Mouse (Mus musculus): ENCODE results near the gene Angptl2. TPM values are rescaled to one million over a fixed set of nuclear protein-coding genes. Genes with fewer than 3 reads are reported as not detected.

Gene Angptl2
- polyA plus RNA-seq, 1 experiment from 2014 or later, result 27.0 TPM

- no peak overlapping the region for H3K27ac ChIP-seq (ENCODE audit: low read depth, low read length)
- no peaks in the 10 kb centered on the region for H3K27me3 ChIP-seq (ENCODE audit: control insufficient read depth, insufficient read depth, low read length)
- WGBS, result 73% methylated on average over 2 of the region's 2 CpGs
- no peak overlapping the region for H3K4me3 ChIP-seq (ENCODE audit: low read length)
- no peak overlapping the region for H3K9ac ChIP-seq (ENCODE audit: low read depth, low read length)
- ATAC-seq (ENCODE audit: low FRiP score, low TSS enrichment), result no peak
- no peak overlapping the region for H3K4me2 ChIP-seq (replicated peaks; ENCODE audit: low read depth, low read length)
- H3K9me3 ChIP-seq (ENCODE audit: control insufficient read depth, low read length), result no peaks in the 10 kb centered on the region
- peaks cover 6% of the 10 kb centered on the region; the same call in 1 of the 2 replicates for H3K4me1 ChIP-seq (ENCODE audit: control insufficient read depth, insufficient read depth, low read length)
- no peaks in the 10 kb centered on the region for H3K36me3 ChIP-seq (ENCODE audit: control insufficient read depth, insufficient read depth, low read length)
These were observed 28.0 kb upstream of the Angptl2 start for GRCm38 (mm10) chr2:33187874-33188273.

- H3K4me2 ChIP-seq (replicated peaks; ENCODE audit: low read depth, low read length), result no peak overlapping the region
- WGBS, result 58% methylated on average over 6 of the region's 6 CpGs
- H3K36me3 ChIP-seq (ENCODE audit: control insufficient read depth, insufficient read depth, low read length), result no peaks in the 10 kb centered on the region
- peak; percentile 30; the same call in 1 of the 2 replicates for ATAC-seq (ENCODE audit: low FRiP score, low TSS enrichment)
- no peak overlapping the region for H3K27ac ChIP-seq (ENCODE audit: low read depth, low read length)
- H3K4me1 ChIP-seq (ENCODE audit: control insufficient read depth, insufficient read depth, low read length), result peaks cover 6% of the 10 kb centered on the region; the same call in 1 of the 2 replicates
- H3K9me3 ChIP-seq (ENCODE audit: control insufficient read depth, low read length), result no peaks in the 10 kb centered on the region
- no peak overlapping the region for H3K4me3 ChIP-seq (ENCODE audit: low read length)
- no peak overlapping the region for H3K9ac ChIP-seq (ENCODE audit: low read depth, low read length)
- no peaks in the 10 kb centered on the region for H3K27me3 ChIP-seq (ENCODE audit: control insufficient read depth, insufficient read depth, low read length)
These were observed 26.8 kb upstream of the Angptl2 start for GRCm38 (mm10) chr2:33188925-33189670.

- no peaks in the 10 kb centered on the region for H3K27me3 ChIP-seq (ENCODE audit: control insufficient read depth, insufficient read depth, low read length)
- H3K4me1 ChIP-seq (ENCODE audit: control insufficient read depth, insufficient read depth, low read length), result peaks cover 6% of the 10 kb centered on the region; the same call in 1 of the 2 replicates
- WGBS, result 96% methylated on average over 3 of the region's 3 CpGs
- H3K9ac ChIP-seq (ENCODE audit: low read depth, low read length), result no peak overlapping the region
- no peaks in the 10 kb centered on the region for H3K36me3 ChIP-seq (ENCODE audit: control insufficient read depth, insufficient read depth, low read length)
- H3K9me3 ChIP-seq (ENCODE audit: control insufficient read depth, low read length), result no peaks in the 10 kb centered on the region
- no peak overlapping the region for H3K4me3 ChIP-seq (ENCODE audit: low read length)
- H3K27ac ChIP-seq (ENCODE audit: low read depth, low read length), result no peak overlapping the region
- H3K4me2 ChIP-seq (replicated peaks; ENCODE audit: low read depth, low read length), result no peak overlapping the region
- ATAC-seq (ENCODE audit: low FRiP score, low TSS enrichment), result no peak
These were observed 25.9 kb upstream of the Angptl2 start for GRCm38 (mm10) chr2:33189976-33190375.

GRCm38 (mm10) chr2:33200368-33201068, 15.4 kb upstream of the Angptl2 start:
- H3K9me3 ChIP-seq (ENCODE audit: control insufficient read depth, low read length), result no peaks in the 10 kb centered on the region
- WGBS, result 63% methylated on average over 14 of the region's 14 CpGs
- H3K9ac ChIP-seq (ENCODE audit: low read depth, low read length), result peak overlapping the region; percentile 13; the same call in 1 of the 2 replicates
- H3K36me3 ChIP-seq (ENCODE audit: control insufficient read depth, insufficient read depth, low read length), result no peaks in the 10 kb centered on the region
- 0 out of 2 replicates have a peak, but pooled peaks cover 3% of the 10 kb centered on the region for H3K4me1 ChIP-seq (ENCODE audit: control insufficient read depth, insufficient read depth, low read length)
- no peaks in the 10 kb centered on the region for H3K27me3 ChIP-seq (ENCODE audit: control insufficient read depth, insufficient read depth, low read length)
- no peak for ATAC-seq (ENCODE audit: low FRiP score, low TSS enrichment)
- H3K27ac ChIP-seq (ENCODE audit: low read depth, low read length), result no peak overlapping the region
- no peak overlapping the region for H3K4me2 ChIP-seq (replicated peaks; ENCODE audit: low read depth, low read length)
- H3K4me3 ChIP-seq (ENCODE audit: low read length), result no peak overlapping the region

GRCm38 (mm10) chr2:33203284-33203683, 12.6 kb upstream of the Angptl2 start:
- H3K4me1 ChIP-seq (ENCODE audit: control insufficient read depth, insufficient read depth, low read length), result peaks cover 22% of the 10 kb centered on the region
- no peaks in the 10 kb centered on the region for H3K36me3 ChIP-seq (ENCODE audit: control insufficient read depth, insufficient read depth, low read length)
- 44% methylated on average over 6 of the region's 6 CpGs for WGBS
- no peak overlapping the region for H3K9ac ChIP-seq (ENCODE audit: low read depth, low read length)
- H3K4me3 ChIP-seq (ENCODE audit: low read length), result no peak overlapping the region
- H3K4me2 ChIP-seq (replicated peaks; ENCODE audit: low read depth, low read length), result no peak overlapping the region
- no peaks in the 10 kb centered on the region for H3K9me3 ChIP-seq (ENCODE audit: control insufficient read depth, low read length)
- H3K27me3 ChIP-seq (ENCODE audit: control insufficient read depth, insufficient read depth, low read length), result no peaks in the 10 kb centered on the region
- no peak overlapping the region for H3K27ac ChIP-seq (ENCODE audit: low read depth, low read length)
- no peak for ATAC-seq (ENCODE audit: low FRiP score, low TSS enrichment)

GRCm38 (mm10) chr2:33204980-33205379, 10.9 kb upstream of the Angptl2 start:
- Histone ChIP-seq H3K4me3 (ENCODE audit: low read length) (no peak overlapping the region), H3K4me1 (ENCODE audit: control insufficient read depth, insufficient read depth, low read length) (peaks cover 22% of the 10 kb centered on the region), H3K9ac (ENCODE audit: low read depth, low read length) (no peak overlapping the region), H3K4me2 (replicated peaks; ENCODE audit: low read depth, low read length) (no peak overlapping the region), H3K36me3 (ENCODE audit: control insufficient read depth, insufficient read depth, low read length) (no peaks in the 10 kb centered on the region), H3K27ac (ENCODE audit: low read depth, low read length) (no peak overlapping the region), H3K9me3 (ENCODE audit: control insufficient read depth, low read length) (no peaks in the 10 kb centered on the region), H3K27me3 (ENCODE audit: control insufficient read depth, insufficient read depth, low read length) (no peaks in the 10 kb centered on the region)
- no peak for ATAC-seq (ENCODE audit: low FRiP score, low TSS enrichment)
- WGBS, result 81% methylated on average over 5 of the region's 5 CpGs

- no peak for ATAC-seq (ENCODE audit: low FRiP score, low TSS enrichment)
- H3K36me3 ChIP-seq (ENCODE audit: control insufficient read depth, insufficient read depth, low read length), result no peaks in the 10 kb centered on the region
- H3K27me3 ChIP-seq (ENCODE audit: control insufficient read depth, insufficient read depth, low read length), result no peaks in the 10 kb centered on the region
- H3K4me2 ChIP-seq (replicated peaks; ENCODE audit: low read depth, low read length), result no peak overlapping the region
- H3K27ac ChIP-seq (ENCODE audit: low read depth, low read length), result no peak overlapping the region; the same call in 1 of the 2 replicates
- H3K9ac ChIP-seq (ENCODE audit: low read depth, low read length), result no peak overlapping the region
- peaks cover 19% of the 10 kb centered on the region for H3K4me1 ChIP-seq (ENCODE audit: control insufficient read depth, insufficient read depth, low read length)
- WGBS, result 23% methylated on average over 14 of the region's 14 CpGs
- H3K9me3 ChIP-seq (ENCODE audit: control insufficient read depth, low read length), result no peaks in the 10 kb centered on the region
- H3K4me3 ChIP-seq (ENCODE audit: low read length), result no peak overlapping the region
These were observed 9.8 kb upstream of the Angptl2 start for GRCm38 (mm10) chr2:33205939-33206525.

GRCm38 (mm10) chr2:33207069-33207468, 8.8 kb upstream of the Angptl2 start:
- no peaks in the 10 kb centered on the region for H3K36me3 ChIP-seq (ENCODE audit: control insufficient read depth, insufficient read depth, low read length)
- H3K4me3 ChIP-seq (ENCODE audit: low read length), result no peak overlapping the region
- H3K27me3 ChIP-seq (ENCODE audit: control insufficient read depth, insufficient read depth, low read length), result no peaks in the 10 kb centered on the region
- ATAC-seq (ENCODE audit: low FRiP score, low TSS enrichment), result peak; percentile 82
- peaks cover 19% of the 10 kb centered on the region for H3K4me1 ChIP-seq (ENCODE audit: control insufficient read depth, insufficient read depth, low read length)
- H3K27ac ChIP-seq (ENCODE audit: low read depth, low read length), result peak overlapping the region; percentile 34
- no peak overlapping the region for H3K4me2 ChIP-seq (replicated peaks; ENCODE audit: low read depth, low read length)
- H3K9ac ChIP-seq (ENCODE audit: low read depth, low read length), result no peak overlapping the region
- 15% methylated on average over 4 of the region's 4 CpGs for WGBS
- no peaks in the 10 kb centered on the region for H3K9me3 ChIP-seq (ENCODE audit: control insufficient read depth, low read length)

- peaks cover 19% of the 10 kb centered on the region for H3K4me1 ChIP-seq (ENCODE audit: control insufficient read depth, insufficient read depth, low read length)
- no peak overlapping the region for H3K4me2 ChIP-seq (replicated peaks; ENCODE audit: low read depth, low read length)
- H3K9ac ChIP-seq (ENCODE audit: low read depth, low read length), result no peak overlapping the region
- no peaks in the 10 kb centered on the region for H3K9me3 ChIP-seq (ENCODE audit: control insufficient read depth, low read length)
- H3K36me3 ChIP-seq (ENCODE audit: control insufficient read depth, insufficient read depth, low read length), result no peaks in the 10 kb centered on the region
- no peak overlapping the region for H3K27ac ChIP-seq (ENCODE audit: low read depth, low read length)
- H3K4me3 ChIP-seq (ENCODE audit: low read length), result no peak overlapping the region
- ATAC-seq (ENCODE audit: low FRiP score, low TSS enrichment), result no peak
- WGBS, result 80% methylated on average over 5 of the region's 5 CpGs
- no peaks in the 10 kb centered on the region for H3K27me3 ChIP-seq (ENCODE audit: control insufficient read depth, insufficient read depth, low read length)
These were observed 7.7 kb upstream of the Angptl2 start for GRCm38 (mm10) chr2:33208134-33208533.

Measured in kidney, embryonic 14.5 days (tissue).